Mouse (Mus musculus): Measurements from ENCODE around the gene Tspan4. TPM values are rescaled to one million over a fixed set of nuclear protein-coding genes. Genes with fewer than 3 reads are reported as not detected.

Tspan4 gene
- total RNA-seq (2021): 10 to 100 TPM; 37.3 to 38.9 TPM

GRCm38 (mm10) chr7:141475011-141475804 is at the start of gene Tspan4, which contains the start of gene Polr2l:
Tspan4 (plus strand) TSS chr7:141475240.
Polr2l (minus strand) TSS chr7:141475132.
- intact Hi-C loops (cut with DNase I): no loop called here
- DNase-seq: peak; percentile 90 to 91

GRCm38 (mm10) chr7:141426948-141427730 is 47.9 kb upstream of the Tspan4 start:
- no peak for DNase-seq
- intact Hi-C loops (cut with DNase I): no loop called here

GRCm38 (mm10) chr7:141428701-141429100 is 46.3 kb upstream of the Tspan4 start:
- intact Hi-C loops (cut with DNase I): no loop called here
- DNase-seq: no peak

DNA sequence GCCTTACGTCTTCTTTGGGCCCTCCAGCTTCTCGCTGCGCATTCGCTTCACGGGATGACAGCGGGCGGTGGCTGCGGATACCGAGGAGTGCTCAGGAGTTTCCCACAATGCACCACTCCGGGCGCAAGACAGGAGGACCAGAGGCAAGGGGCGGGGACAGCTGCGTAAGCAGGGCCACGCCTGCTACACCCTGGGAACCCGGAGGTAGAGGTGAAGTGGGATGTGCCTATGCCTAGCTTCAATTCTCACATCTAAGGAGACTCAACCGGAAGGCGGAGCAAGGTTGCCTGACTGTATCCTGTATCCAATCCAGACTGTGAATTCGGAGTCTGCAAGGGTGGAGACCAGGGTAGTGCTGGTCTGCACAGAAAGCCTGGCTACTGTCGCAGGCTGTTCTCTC is 45.7 kb upstream of the Tspan4 start, which contains the start of gene Cend1:
Gene Cend1, minus strand, starts transcription at position 182 of the 400 bp plus-strand sequence.
- intact Hi-C loops (cut with DNase I): no loop called here
- peak; percentile 57 to 65 for DNase-seq

DNA sequence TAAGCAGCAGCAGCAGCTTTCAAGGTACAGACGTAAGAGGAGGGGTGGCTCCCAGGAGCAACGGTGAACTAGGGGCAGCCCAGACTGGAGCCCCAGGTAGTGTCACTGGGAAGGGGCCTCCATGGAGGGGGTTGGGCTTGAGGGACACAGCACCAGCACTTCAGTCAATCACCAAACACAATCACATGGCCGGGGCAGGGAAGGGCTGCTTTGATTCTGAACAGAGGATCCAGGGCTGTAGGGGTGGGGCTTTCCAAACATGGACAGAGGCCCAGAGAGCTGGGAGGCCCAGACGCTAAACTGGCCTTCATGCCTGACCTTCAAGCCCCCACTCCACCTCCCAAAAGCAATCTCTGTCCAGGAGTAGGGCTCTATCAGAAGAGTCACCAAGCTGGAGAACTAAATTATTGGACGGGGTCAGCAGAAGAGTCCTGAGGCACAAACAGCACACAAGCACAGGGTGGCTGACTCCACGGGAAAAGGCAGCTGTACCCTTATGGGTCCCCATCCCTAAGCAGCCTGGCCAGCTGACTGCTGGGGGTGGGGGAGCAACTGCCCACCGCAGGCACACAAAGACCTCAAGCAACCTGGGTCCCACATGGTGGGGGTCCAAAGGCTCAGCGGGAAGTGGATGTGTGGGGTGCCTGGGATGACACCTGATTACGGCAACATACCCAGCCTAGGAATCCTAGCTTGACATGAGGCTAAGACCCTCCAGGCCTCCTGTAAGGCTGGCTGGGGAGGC is 45.0 kb upstream of the Tspan4 start:
- intact Hi-C loops (cut with DNase I): no loop called here
- peak; percentile 38 to 49 for DNase-seq

DNA sequence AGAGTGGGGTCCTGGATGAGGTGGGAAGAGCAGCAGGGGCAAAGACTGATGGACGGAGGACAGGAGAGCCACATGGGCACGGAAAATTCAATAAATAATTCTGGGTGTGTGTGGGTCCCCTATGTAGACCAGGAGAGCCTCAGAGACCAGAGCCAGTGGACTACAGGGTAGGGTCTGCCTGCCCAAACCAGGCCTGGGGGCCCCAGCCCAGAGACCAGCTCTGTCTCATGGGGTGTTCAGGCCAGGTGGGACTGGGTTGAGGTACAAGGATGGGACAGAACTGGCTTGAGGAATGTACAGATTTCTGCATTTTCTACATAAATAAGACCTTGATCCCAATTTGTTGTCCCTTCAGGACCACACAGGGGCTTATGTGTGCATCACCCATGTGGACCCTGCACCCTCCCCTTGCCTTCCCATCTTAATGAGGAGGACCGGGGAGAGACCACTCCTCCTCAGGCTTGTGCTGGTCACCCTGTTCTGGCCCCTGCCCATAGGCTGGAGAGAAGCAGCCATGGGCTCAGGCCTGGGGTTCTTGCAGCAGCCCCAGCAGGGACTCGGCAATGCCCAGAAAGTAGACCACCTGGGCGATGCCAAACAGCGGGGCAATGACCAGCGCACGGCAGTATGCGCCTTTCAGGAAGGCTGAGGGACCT is 44.3 kb upstream of the Tspan4 start:
- DNase-seq: no peak
- intact Hi-C loops (cut with DNase I): no loop called here

- no peak for DNase-seq
- intact Hi-C loops (cut with DNase I): no loop called here
Measured at GRCm38 (mm10) chr7:141431434-141432185, 43.4 kb upstream of the Tspan4 start.

DNA sequence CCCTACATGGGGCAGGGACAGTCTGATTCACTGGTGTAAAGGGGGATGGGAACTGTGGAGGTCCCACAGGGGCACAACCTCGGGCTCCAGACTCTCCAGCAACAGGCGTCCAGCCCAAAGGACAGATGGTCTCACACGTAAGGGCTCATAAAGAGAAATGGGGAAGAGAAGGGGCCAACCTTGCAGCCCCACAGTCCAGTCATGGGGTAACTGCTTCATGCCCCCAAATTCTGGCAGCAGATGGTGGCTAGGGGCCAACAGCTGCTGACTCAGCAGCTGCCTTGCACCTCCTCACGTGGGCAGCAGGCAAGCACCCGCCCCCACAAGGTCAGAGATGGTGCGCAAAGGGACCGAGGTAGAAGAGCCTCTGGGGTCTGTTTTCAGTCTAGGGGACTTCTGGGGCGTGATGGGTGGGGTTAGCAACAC is 42.8 kb upstream of the Tspan4 start:
- intact Hi-C loops (cut with DNase I): no loop called here
- DNase-seq: peak; percentile 74 to 78

GRCm38 (mm10) chr7:141432741-141433516 is 42.1 kb upstream of the Tspan4 start:
- peak; percentile 83 for DNase-seq
- intact Hi-C loops (cut with DNase I): no loop called here

- no peak for DNase-seq
- intact Hi-C loops (cut with DNase I): no loop called here
Measured at GRCm38 (mm10) chr7:141433517-141434400, 41.3 kb upstream of the Tspan4 start.

DNA sequence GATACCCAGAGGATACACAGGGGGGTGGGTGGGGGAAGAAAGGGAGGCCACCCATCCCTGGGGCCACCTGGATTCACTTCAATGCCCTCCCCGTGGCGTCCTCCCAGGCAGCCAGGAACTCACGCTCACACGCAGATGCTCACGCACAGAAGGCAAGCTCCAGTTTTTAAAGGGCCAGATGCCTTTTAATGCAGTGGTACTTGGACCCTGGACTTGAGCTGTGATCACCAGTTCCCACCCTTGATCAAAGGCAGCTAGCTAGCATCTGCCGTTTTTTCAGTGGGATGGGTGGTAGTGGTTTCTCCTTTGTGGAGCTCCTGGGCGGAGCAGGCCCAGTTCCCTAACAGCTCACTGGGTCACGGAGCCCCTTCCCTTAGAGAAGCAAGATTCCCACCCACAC is 40.6 kb upstream of the Tspan4 start:
- intact Hi-C loops (cut with DNase I): no loop called here

DNA sequence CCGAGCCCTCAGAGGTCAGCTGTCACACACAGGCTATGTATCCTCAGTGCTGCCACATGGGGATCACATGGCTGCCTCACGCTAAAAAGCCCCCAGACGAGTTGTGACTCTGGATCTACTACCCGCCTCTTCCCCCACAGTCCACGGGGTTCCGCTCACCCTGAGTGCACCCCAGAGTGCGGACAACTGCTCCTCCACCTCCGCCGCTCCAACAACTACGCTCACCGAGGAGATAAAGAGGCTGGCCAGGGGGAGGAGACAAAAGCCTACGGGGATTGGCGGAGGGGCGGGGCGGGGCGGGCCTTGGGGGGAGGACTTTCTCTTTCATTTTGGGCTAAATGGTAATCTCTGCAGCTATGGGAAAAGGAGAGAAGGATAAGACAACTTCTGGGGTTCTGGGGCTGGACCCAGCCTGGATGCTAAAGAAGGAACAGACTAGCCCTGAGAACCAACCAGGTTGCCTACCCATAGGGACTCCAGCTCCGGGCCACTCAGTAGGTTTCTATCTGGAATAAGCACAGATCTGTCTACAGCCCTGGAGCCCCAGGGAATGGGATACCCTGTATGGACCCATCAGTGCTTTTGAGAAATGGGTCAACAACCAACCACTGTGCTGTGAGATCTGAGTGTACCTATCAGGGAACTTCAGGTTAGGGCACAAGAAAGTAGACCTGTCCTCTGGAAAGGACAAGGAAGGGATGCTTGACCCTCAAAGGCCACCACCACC is 39.7 kb upstream of the Tspan4 start:
- DNase-seq: peak; percentile 71 to 75
- intact Hi-C loops (cut with DNase I): no loop called here

More for the DNA sequence above, 40.6 kb upstream of the Tspan4 start:
- peak; percentile 60 to 69 for DNase-seq

GRCm38 (mm10) chr7:141435856-141436522 is 39.1 kb upstream of the Tspan4 start:
- intact Hi-C loops (cut with DNase I): no loop called here
- no peak for DNase-seq

DNA sequence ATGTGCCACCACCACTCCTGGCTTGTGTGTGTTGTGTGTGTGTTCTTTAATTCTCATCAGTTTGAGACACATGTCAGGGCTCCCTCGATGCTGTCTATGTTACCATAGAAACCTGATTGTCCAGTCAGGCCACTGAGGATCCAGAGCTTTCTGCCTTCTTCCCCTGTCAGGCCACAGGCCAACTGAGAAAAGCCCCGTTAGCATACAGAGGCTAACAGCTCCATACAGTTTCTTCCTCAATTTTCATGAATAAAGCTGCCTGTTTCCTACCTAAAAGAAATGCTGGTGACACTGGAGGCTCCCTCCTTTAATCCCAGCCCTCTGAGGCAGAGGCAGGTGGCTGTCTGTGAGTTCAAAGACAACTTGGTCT is 38.5 kb upstream of the Tspan4 start:
- DNase-seq: no peak

DNA sequence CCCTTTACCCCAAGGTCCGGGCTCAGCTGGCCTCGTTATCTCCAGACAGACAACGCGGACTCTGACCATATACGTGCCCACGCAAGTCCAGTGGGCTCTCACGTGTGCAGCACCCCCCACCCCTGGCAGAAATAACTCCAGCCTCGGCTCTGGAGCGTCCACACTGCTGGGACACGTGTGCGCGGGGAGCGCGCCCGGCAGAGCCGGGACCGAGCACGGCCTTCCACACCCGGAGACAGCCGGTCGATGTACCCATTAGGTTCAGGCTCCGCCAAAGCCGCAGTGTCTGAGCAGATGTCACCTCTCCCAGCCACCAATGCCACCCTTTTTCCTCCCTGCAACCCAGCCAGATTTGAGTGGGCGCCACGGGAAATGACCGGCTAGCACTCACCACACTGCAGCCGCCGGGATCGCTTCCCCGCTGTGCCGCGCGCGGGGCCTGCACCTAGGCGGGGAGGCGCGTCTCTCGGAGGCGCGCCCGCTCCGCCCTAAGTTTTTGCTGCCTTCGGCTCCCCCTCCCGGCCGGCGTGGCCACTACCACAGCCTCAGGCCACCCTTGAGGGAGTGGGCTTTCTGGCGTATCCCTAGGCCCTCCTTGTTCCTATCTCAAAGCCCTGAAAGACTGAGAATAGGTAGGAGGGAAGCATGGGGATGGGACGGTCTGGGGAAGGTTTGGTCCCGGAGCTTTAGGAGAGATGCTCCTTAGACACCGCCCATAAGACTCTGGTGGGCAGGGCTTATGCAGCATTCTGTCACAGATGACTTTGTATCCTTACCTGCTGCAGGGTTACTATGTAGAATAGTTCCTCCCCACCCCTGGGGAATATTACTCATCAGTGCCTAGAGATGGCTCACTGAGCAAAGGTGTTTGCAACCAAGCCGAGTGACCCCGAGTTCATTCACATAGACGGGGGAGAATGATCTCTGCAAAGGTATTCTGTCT is 37.6 kb upstream of the Tspan4 start, which contains the start of gene Slc25a22:
Gene Slc25a22, minus strand, starts transcription at position 715 of the 943 bp plus-strand sequence.
- intact Hi-C loops (cut with DNase I): loop anchor here (1.0 kb wide), 1 partner anchor 28 kb away; no protein-coding TSS in a partner anchor
- DNase-seq: peak; percentile 88

More for the DNA sequence above, 38.5 kb upstream of the Tspan4 start:
- intact Hi-C loops (cut with DNase I): no loop called here

Data from heart, postnatal 10 days (tissue).